Comparison of ENCODE assay signal across 8 mouse cellular contexts in the genomic region with DNA sequence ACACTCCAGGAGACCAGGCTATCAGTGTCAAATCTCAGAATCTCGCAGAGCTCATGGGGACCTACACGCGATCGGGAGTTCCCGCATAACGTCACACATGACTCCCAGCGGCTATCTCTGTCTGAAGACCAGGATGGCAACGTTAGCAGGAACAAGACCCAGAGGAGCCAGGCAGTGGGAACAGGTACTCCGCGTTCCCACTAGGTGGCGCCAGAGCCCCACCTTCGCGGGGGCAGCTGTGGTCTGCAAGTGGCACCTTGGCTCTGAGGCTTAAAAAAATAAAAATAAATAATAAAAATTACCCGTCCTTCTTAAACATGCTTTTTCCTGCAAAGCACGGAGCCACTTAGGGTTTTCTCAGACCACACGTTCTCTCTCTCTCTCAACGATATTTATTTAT. TPM values are rescaled to one million over a fixed set of nuclear protein-coding genes. Genes with fewer than 3 reads are reported as not detected.
DNase-seq lines count a peak whose midpoint lies in the region; ATAC-seq and TF ChIP-seq lines count a peak whose summit lies in the region.

No protein-coding gene starts in this region.

- H3K4me1 ChIP-seq in ES-E14 (ENCODE audit: control insufficient read depth in 2 of 2, insufficient read depth in 2 of 2, low read length in 2 of 2, poor library complexity in 1 of 2): peaks cover 0 to 22% of the 10 kb centered on the region in 2 experiments; a peak in 2 of 4 replicates
- H3K4me1 ChIP-seq in cerebellum, adult 2 months (ENCODE audit: control insufficient read depth, insufficient read depth, low read length): peaks cover 4% of the 10 kb centered on the region; the same call in 1 of the 2 replicates
- peaks cover 5% of the 10 kb centered on the region for H3K4me1 ChIP-seq in lung, embryonic 15.5 days
- peaks cover 11% of the 10 kb centered on the region for H3K4me1 ChIP-seq in olfactory bulb, adult 2 months (ENCODE audit: control insufficient read depth, insufficient read depth, low read length)

- no peak overlapping the region for H3K27ac ChIP-seq in ES-E14 (ENCODE audit: insufficient read depth, low read depth, low read length, poor library complexity, severe bottlenecking)
- H3K27ac ChIP-seq in cerebellum, adult 2 months (ENCODE audit: insufficient read depth, low read length): no peak overlapping the region
- H3K27ac ChIP-seq in lung, embryonic 15.5 days: no peak overlapping the region
- H3K27ac ChIP-seq in olfactory bulb, adult 2 months (ENCODE audit: insufficient read depth, low read depth, low read length): no peak overlapping the region

- TF ChIP-seq POLR2A in cerebellum, adult 2 months (IDR thresholded peaks at IDR 0.05; ENCODE audit: borderline replicate concordance, insufficient read depth, low read length): no peak
- TF ChIP-seq POLR2A in olfactory bulb, adult 2 months (IDR thresholded peaks at IDR 0.05; ENCODE audit: insufficient read depth, low read depth, low read length): no peak

- peak; percentile 85 to 88 for ATAC-seq in hematopoietic stem cell, adult 5-6 weeks (replicated peaks in 1 of 2; ENCODE audit: insufficient read depth in 1 of 2, low FRiP score in 2 of 2, low TSS enrichment in 1 of 2, low read depth in 1 of 2, poor library complexity in 2 of 2, severe bottlenecking in 2 of 2)
- ATAC-seq in lung, embryonic 15.5 days (ENCODE audit: borderline replicate concordance, extremely low read depth, low FRiP score, low TSS enrichment): peak; percentile 56; the same call in 1 of the 2 replicates

- H3K4me2 ChIP-seq in lung, embryonic 15.5 days: peak overlapping the region; percentile 17; the same call in 1 of the 2 replicates

- H3K9me3 ChIP-seq in ES-E14 (ENCODE audit: control insufficient read depth, insufficient read depth, low read depth, low read length): no peaks in the 10 kb centered on the region
- no peaks in the 10 kb centered on the region for H3K9me3 ChIP-seq in lung, embryonic 15.5 days

- in situ Hi-C loops in ES-E14 (cut with MboI; ENCODE audit: low sequenced_read_pairs in 2 of 2, unreplicated experiment in 2 of 2): loop anchor here (10.0 to 25.0 kb wide), 2 partner anchors 231 to 249 kb away; no protein-coding TSS in a partner anchor

- no peak overlapping the region for H3K4me3 ChIP-seq in ES-E14 (ENCODE audit: insufficient read depth in 1 of 2, low read depth in 1 of 2, low read length in 2 of 2, poor library complexity in 1 of 2, severe bottlenecking in 1 of 2)
- H3K4me3 ChIP-seq in cerebellum, adult 2 months (replicated peaks; ENCODE audit: insufficient read depth, low read depth, low read length): no peak overlapping the region
- no peak overlapping the region for H3K4me3 ChIP-seq in lung, embryonic 15.5 days
- H3K4me3 ChIP-seq in olfactory bulb, adult 2 months (ENCODE audit: insufficient read depth, low read depth, low read length): no peak overlapping the region

- no peaks in the 10 kb centered on the region for H3K36me3 ChIP-seq in ES-E14 (ENCODE audit: control insufficient read depth, insufficient read depth, low read length, poor library complexity, severe bottlenecking)
- no peaks in the 10 kb centered on the region for H3K36me3 ChIP-seq in lung, embryonic 15.5 days

- peak; percentile 96 for TF ChIP-seq CTCF in cerebellum, adult 2 months (IDR thresholded peaks at IDR 0.05; ENCODE audit: borderline replicate concordance, insufficient read depth, low read depth, low read length)
- peak; percentile 97 for TF ChIP-seq CTCF in olfactory bulb, adult 2 months (IDR thresholded peaks at IDR 0.05; ENCODE audit: insufficient read depth, low read depth, low read length)

- H3K9ac ChIP-seq in ES-E14 (ENCODE audit: insufficient read depth, low read depth, low read length, poor library complexity, severe bottlenecking): no peak overlapping the region
- H3K9ac ChIP-seq in lung, embryonic 15.5 days: no peak overlapping the region

- 5% methylated on average over 17 of the region's 17 CpGs for WGBS in cerebellum, adult 2 months
- 3% methylated on average over 17 of the region's 17 CpGs for WGBS in lung, embryonic 15.5 days
- WGBS in olfactory bulb, adult 2 months: 5% methylated on average over 17 of the region's 17 CpGs

- peak; percentile 69 for DNase-seq in ES-E14 (ENCODE audit: low read depth, low spot score)
- peak; percentile 81 to 86 for DNase-seq in cerebellum, adult 2 months
- DNase-seq in forelimb bud, embryonic 11.5 days (ENCODE audit: low read depth, low spot score): peak; percentile 88
- DNase-seq in layer of hippocampus, adult 8-10 months (ENCODE audit: low spot score in 2 of 2): peak; percentile 66 to 84
- DNase-seq in thymus, adult 18-20 months: peak; percentile 49 to 65

- no peaks in the 10 kb centered on the region for H3K27me3 ChIP-seq in cerebellum, adult 2 months (ENCODE audit: control insufficient read depth, insufficient read depth, low read length)
- peaks cover 24% of the 10 kb centered on the region for H3K27me3 ChIP-seq in lung, embryonic 15.5 days

TF ChIP-seq in ES-E14, 5 proteins besides CTCF, POLR2A, EP300 and RAD21:
- TF ChIP-seq ZNF384 (IDR thresholded peaks at IDR 0.05; ENCODE audit: low read depth, low read length): peak; percentile 78; the same call in 1 of the 2 replicates
- peak; percentile 98 for TF ChIP-seq ZC3H11A (IDR thresholded peaks at IDR 0.05; ENCODE audit: borderline replicate concordance, low read depth, low read length)
- TF ChIP-seq CHD2 (IDR thresholded peaks at IDR 0.05; ENCODE audit: low read depth, low read length): no peak

RNA-seq across cellular contexts. Expression of a gene that starts 4.0 kb away (rescaled TPM):
- 0.98 and 2.0 TPM in 2 replicates for total RNA-seq in ES-E14 (2012; rRNA removed)
- polyA plus RNA-seq in cerebellum, adult 2 months (2012; rRNA removed): 49.1 and 54.9 TPM in 2 replicates
- total RNA-seq in hematopoietic stem cell, adult 5-6 weeks (2017): 0.06 TPM in 1 of 2 replicates, not detected in the other
- total RNA-seq in layer of hippocampus, adult 8-10 months (2022): 10 to 100 TPM; 36.2 to 45.2 (median 44.1) TPM
- 0.06 TPM in 1 of 2 replicates, not detected in the other for polyA plus RNA-seq in lung, embryonic 15.5 days (2015; fragmentation: Nextera tagmentation; extraction: Ambion mirVana)
- polyA plus RNA-seq in olfactory bulb, adult 2 months (2012; ENCODE audit: insufficient read depth, insufficient read length, low replicate concordance, missing spikeins): not detected in 2 replicates

Comparison
In these comparisons a context has a peak if more than half of its experiments do, and no peak if none do; other contexts are left out.
1. RNA of a gene that starts 4.0 kb away (total RNA-seq): 36.2 to 45.2 TPM in layer of hippocampus, adult 8-10 months; 0.98 to 2.0 TPM in ES-E14 and 0.06 TPM in hematopoietic stem cell, adult 5-6 weeks; every median in the first group is over 10 times any median in the second.
2. Peak in every context shown above with its lines, with median percentiles within 50 percentile points of each other: DNase-seq.